Mouse (Mus musculus): ENCODE measurements around the gene Nanos1.
A peak's percentile ranks its signal among the peaks of the same experiment; 100 is the strongest.

The Nanos1 gene

DNA sequence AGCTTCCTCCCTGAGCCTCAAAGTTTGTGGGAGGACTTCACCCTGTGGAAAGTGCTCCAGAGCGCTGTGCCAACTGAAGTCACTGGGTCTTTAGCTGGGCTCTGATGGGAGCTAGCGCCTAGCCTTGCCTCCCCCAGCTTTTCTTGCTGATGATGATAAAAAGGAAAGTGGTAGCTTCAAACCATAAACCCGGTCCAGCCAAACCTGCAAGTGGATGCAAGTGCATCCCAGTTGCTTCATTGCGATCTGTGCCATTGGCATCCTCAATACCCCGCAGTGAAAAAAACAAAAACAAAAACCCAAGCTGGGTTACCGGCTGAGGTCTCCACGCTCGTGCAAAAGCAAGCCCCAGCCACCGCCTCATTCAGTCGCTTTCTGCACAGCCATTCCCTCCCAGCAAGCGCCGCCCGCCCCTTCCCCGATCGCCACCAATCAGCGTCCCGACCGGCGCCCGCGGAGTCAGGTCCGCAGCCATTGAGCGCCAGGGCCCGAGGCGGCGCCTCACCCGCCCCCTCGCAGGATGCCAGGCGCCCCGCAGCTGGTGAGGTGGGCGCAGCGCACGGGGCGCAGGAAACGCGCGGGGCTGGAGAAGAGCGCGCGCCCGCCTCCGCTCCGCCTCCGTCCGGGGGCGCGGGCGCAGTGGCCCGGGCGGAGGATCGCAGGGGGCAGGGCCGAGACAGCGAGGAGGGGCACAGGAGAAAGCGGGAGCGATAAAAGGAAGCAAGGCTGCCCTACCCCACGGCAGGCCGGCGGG is at the start of gene Nanos1:
Gene Nanos1, plus strand, starts transcription at position 550 of the 754 bp plus-strand sequence.
- DNase-seq, result peak; percentile 99

DNA sequence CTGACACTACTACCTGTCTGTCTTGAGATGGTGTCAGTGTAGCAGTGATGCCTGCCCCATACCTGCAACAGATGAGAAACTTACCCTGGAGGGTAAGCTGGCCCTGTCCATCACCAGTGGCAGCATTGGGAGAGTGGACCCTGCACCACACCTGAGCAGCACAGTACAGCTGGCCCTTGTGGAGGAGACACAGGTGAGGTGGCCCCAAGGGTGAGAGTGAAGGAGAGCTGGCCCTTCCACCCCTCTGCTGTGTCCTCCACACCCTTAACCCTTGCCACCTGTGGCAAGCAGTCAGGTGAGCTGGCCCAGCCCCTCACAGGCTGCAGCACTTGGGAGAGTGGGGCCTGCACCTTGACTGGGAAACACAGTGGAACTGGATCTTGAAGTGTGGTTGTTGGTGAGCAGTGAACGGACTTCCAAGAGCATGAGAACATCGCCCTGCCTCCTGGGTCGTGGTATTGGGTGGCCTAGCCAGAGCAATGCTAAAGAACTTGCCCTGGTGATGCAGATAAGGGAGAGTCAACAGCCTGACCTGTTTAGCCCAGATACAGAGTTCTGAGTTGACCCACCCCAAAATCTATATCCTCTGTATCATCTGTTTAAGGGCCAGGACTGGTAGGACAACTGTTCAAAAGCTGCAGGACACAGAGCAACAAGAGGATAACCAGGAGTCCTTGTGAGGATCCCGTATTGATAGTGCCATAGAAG is 46.4 kb upstream of the Nanos1 start:
- peak; percentile 70 for DNase-seq

DNA sequence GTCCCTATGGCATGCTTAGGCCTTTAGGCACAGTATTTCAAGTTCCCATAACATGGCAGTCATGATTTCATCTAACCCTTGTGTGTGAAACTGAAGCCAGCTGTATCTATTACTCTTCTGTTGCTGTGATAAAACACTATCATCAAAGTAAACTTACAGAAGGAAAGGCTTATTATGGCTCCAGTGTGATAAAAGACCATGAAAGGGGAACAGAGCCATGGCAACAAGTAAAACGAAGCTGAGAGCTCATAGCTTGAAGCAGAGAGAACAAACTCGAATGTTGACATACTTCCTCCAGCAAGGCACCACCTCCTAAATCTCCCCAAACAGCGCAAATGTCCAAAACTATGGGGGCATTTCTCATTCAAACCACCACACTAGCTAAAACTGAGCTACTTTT is 45.6 kb upstream of the Nanos1 start:
- DNase-seq, result peak; percentile 13

DNA sequence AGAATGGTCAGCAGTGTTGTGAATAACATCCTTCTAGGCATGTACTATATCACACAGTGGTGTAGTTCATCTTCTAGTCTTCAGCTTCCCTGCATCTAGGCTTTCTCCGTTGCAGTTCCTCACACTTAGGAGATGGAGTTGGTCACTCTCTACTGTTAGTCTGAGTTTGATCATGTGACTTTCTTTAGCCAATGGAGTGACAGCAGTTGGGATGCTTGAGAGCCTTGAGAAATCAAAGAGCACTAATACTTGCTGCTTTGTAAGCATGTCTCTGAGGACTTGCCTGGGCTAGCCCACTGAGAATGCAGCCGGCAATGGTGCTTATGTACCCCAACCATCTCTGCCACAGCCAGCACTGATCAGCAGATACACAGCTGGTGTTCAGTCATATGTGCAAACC is 43.2 kb upstream of the Nanos1 start:
- DNase-seq, result peak; percentile 34

DNA sequence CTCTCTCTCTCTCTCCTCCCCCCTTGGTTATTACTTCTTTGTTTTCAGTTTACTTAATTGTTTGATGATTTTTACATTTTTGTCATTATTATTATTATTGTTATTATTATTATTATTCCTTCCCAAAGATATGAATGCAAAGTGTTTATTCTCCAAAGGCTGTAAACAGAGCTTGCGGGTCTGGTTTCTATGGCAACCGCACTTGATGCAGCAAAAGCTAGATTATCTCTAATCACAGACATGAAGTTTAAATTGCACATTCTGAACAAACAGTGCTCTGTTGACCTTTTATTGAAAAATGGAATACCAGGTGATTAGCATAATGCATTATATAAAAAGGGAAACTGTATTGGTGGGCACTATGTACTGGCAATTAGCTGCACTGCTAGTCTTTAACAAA is 39.4 kb upstream of the Nanos1 start:
- no peak for DNase-seq

DNA sequence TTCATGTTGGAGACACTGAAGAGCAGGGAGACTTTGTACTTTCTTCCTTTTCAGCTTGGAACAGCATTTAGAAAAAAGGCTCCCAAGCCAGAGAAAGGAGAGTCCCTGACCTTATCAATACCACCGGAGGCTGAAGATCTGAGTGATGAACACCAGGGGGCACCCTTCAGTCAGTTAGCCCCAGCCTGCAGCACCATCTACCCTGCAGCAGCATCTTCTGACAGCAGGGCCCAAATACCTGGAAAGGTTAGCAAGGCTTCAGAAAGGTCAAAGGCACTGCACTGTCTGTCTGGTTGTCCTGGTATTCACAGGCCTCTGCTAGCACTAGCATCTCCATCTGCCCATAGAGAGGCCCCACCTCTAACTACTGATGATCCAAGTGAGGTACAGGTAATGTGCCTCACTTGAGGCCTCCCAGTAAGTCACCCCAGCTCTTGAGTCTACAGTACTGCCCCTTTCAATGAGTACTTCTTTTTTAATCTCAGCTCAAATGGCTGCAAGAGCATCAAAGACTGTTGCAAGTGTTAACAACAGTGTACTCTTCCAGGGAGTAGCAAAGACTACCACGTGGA is 25.4 kb upstream of the Nanos1 start:
- peak; percentile 77 for DNase-seq

DNA sequence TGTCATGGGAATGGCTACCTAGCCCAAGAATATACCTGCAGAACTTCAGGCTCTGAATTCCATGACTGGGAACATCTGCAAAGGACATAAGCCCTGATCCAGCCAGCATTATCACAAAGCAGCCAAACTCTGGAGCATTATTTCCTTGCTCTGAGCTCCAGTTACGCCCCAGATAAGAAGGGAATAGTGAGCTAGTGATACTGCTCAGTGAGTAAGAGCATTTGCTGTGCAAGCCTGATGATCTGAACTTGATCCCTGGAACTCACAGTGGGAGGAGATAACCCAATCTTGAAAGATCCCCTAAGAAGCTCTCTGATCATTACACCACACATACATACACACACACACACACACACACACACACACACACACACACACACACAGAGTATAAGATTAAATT is 24.5 kb upstream of the Nanos1 start:
- DNase-seq, result peak; percentile 16

DNA sequence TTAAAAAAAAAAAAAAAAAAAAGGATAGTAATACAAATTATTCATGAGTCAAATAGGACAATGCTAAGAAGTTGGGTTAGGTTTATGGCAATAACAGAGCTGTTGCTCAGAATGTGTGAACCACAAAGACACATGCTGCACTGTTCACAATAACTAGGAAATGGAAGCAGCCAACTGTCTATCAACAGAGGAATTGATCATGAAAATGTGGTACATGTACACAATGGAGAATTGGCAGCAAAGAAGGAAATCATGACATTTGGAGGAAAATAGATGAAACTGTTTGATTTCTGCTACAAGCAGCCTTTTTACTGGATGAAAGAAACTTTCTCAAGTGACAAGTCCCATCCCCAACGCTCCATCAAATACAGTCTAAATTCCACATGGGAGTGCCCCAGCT is 23.8 kb upstream of the Nanos1 start:
- DNase-seq, result peak; percentile 9

DNA sequence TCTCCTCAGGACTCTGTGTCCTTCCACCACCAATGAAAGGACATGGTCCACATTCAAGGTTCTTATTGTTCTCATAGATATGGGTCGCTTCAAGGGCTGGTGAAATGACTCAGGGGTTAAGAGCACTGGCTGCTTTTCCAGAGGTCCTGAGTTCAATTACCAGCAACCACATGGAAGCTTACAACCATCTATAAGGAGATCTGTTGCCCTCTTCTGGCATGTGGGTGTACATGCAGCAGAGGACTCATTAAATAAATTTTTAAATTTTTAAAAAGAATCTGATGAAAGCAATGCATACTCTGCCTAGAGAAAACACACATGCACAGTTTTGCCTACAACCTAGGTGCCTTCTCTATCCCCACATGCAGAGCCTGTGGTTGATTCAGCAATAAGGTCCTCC is 15.2 kb upstream of the Nanos1 start:
- peak; percentile 33 for DNase-seq

DNA sequence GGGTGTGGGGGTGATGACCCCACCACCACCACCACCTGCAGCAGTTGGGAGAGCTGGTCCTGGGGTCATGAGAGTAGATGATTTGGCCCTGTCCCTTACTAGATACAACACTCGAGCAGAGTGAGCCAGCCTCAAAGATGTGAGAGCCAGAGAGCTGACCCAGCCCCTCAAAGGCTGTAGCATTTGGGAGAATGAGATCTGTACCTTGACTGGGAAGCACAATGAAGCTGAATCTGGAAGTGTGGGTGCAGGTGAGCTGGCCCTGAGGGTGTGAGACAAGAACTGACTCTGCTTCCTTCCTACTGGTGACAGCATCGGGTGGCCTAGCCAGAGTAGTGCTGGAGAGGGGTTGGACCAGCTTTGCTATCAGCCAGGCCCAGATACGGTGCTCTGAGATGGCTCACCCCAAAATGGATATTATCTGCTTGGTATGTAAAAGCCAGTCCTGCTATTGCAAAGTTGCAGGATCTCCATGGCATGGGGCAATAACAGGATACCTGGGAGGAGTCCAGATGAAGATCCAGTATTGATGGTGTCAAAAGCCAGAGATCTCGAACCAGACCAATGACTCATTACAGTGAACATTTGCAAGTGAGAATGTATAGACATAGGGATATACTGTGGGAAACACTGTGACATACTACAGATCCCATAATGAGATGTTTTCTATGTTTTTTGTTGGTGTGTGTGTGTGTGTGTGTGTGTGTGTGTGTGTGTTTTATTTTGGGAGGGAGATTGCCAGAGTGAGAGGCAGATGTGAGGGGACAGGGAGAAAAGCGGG is 11.8 kb upstream of the Nanos1 start:
- DNase-seq, result peak; percentile 66

DNA sequence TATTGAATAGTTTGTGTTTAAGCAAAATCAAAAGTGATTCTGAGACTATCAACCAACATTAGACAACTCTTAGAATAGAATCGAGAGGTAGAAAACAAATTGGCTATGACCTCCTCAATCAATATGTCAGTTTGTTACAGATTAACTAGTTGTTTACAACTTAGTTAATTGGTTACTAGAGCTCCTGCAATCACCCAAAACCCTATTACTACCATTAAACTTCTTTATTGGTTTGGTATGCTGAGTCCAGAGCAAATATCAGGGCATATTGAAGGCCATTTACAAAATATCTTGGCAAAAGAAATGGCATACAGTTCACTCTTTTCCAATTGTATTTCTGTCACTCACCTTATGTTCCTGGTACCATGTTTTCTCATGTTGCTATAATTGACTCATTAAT is 8.0 kb upstream of the Nanos1 start:
- no peak for DNase-seq

DNA sequence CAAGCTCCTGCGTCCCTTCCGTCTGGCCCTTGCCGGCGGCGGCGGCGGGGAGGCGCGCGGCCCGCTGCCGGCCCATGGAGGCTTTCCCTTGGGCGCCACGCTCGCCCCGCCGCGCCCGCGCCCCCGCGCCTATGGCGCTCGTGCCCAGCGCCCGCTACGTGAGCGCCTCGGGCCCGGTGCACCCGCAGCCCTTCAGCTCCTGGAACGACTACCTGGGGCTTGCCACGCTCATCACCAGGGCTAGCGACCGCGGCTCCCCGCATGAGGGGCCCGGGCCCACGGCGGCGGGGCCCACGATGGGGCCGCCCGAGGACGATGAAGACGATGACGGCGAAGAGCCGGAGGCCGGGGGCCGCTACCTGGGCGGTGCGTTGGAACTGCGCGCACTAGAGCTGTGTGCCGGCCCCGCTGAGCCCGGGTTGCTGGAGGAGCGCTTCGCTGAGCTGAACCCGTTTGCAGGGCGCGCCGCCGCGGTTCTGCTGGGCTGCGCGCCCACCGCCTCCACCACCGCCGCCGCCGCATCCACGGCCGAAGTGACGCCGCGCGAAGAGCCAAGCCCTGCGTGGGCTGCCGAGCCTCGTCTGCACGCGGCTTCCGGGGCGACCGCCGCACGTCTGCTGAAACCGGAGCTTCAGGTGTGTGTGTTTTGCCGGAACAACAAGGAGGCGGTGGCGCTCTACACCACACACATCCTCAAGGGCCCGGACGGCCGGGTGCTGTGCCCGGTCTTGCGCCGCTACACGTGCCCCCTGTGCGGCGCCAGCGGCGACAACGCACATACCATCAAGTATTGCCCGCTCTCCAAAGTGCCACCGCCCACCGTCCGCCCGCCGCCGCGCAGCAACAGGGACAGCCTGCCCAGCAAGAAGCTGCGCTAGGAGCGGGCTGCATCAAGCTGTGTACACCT is 658 bp downstream of the Nanos1 start:
- peak; percentile 89 for DNase-seq

DNA sequence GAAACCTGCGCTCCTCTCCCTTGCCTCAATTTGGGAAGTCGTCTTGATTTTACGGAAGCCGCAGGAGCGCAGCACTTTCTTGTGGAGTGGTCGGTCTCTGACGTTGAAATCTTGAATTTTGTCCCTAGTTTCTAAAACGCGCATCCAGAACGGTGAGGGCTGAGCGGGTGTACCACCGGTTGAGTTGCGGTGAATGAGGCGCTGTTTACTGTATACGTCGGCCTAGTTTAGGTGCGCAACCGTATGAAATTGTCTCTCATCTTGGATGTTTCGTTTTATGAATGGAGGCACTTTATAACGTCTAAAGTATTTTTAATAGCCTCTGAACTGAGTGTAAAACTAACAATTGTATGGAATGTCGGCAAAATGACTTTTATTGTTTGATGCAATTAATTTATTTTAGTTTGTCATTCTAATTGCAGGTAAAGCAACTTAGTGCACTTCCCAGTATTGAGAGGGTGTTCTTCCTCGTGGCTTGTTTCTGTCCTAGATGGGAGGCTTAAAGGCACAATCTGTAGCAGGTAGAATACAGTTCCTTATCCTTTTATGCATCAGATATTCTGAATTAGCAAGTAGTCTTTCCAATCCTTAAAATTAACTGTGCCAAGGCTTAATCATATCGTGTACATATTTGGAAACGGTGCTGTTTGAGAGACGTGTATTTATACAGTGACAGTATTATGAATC is 1.5 kb downstream of the Nanos1 start:
- DNase-seq, result no peak

DNA sequence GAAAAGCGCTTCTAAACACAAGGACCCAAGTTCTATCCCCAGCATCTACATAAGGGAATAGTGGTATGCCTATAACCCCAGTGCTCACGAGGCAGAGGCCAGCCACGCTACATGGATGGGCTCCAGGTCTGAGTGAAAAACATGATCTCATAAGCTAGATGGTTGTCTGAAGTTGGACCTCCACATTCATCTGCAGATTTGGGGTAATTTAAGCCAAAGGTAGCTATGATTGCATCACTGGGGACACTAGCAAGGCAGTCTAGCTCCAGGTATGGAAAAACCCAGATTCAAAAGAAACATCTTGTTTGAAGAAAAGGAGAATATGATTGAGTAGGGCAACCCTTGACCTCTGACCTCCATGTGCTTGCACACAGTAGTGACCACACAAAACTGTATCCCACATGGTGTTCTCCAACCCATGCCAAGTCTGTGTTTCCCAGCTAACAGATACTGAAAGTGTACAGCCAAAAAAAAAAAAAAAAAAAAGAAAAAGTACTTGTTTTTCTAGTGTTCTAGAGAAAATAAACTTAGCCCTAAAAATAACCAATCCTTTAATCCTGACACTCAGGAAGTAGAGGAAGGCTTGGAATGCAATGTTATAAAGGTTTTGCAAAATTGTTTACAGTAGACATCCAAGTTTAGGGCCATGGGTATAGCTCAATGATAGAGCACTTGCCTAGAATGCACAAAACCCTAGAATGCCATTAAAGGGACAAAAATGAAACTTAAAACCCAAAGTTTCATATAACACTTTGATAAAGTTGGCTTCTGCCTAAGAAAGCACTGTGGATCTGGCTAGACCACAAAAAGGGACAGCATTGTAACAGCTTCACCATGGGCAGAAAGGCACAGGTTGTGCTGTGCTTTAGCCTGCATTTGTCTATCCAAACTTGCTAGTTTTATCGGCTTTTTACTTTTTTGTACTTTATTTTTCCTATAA is 3.4 kb downstream of the Nanos1 start:
- no peak for DNase-seq

DNA sequence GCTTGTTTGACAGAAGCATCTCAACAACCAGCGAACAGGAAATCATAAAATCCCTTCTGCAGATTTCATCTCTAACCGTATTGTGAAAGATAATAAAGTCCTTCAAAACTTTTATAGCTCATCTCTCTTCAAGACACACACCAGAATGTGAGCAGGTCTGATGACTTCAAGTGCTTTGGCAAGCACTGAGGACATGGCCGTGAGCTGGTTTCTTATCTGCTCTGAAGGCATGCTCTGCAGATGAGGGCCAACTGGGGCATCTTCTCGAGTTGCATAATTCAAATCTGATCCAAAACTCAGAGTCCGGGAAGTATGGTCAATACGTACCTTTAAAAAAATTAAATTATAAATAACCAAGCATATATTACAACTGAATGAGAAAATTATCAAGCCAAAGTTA is 17.6 kb downstream of the Nanos1 start:
- DNase-seq, result no peak

DNA sequence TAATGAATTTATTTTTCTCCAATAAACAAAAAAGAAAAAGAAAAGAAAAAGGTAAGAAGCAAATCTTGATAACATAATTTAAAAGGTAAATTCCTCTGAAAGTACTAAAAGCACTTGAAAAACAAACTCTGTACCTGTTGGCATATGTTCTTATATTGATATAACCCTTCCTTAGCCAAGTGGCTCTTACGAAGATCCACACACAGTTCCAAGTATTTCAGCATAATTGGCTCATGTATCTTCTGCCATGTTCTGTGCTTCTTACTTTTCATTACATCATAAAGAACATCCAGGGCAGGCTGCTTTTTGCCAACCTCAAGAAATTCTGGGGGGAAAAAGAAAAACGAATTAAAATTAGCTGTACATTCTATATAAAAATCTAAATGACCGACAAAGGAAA is 26.2 kb downstream of the Nanos1 start:
- DNase-seq, result no peak

DNA sequence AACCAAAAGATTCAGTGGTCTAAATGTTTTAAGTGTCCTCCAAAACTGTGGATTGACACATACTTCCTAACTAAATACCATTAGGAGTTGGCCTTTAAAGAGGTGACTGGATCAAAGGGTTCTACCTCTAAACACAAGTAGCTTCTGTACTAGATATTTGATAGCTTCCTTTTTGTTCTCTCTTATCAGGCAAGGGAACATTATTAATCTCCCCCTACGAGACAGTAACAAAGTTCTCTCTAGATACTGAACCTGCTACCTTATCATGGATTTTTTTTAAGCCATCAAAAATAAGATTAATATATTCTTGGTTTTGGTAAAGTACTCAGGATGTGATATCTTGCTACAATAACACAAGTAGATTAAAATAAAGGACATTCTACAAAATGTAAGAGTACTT is 28.9 kb downstream of the Nanos1 start:
- no peak for DNase-seq

DNA sequence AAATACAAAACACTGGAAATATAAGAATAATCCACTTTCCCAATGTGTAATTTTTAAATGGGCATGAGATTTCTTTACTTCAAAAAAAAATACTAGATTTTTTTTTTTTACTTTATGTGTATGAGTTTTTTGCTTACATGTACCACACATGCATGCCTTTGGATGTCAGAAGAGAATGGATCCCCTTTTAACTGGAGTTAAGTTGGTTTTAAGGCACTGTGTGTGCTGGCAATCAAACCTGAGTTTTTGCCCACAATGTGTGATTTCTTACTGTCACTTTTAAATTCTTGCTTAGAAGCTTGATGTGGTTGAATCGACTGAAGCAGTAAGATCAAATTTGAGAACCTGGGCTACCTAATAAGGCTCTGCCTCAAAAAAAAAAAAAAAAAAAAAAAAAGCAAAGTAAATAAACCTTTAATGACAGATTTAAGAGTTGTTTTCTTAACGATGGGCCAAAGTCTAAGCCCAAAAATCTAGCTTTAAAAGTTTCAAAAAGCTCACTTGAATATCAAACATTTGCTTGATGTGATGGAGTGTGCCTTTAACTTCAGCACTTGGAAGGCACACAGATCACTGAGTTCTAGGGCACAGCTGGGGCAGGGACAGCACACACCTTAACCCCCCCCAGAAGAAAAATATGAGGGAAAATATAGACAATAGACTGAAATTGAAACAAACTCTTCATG is 31.8 kb downstream of the Nanos1 start:
- DNase-seq, result no peak

DNA sequence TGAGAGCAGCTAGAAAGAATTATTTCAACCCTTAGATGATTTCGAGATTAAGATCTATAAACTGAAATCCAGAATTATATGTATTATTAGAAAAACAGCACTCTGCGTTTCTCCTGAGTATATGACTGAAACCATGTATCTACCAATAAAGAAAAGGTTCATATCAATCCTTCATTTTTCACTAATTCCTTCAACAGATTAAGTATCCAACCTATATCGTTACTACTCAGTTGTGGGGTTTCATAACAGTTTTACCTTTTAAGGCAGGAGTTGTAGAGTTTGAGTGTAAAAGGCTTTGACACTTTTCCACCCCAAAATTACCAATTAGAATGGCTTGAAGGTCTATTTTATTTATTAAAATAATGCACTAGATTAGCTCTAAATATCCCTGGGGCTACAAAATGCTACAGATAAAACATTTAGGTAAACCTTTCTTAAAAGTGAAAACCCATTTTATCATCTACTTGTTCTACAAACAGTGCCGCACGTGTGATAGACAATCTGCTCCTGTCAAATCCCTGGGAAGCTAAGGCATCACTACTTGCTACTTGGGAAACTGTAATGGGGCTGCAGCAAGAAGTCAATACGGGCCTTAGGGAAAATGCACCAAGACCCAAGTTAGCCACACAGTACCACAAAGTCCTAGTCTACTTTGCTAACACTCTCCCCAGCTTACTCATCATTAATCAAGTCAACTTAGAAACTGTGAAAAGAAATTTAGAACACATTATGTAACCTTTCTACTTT is 32.6 kb downstream of the Nanos1 start:
- no peak for DNase-seq
